Mouse (Mus musculus) heart, postnatal 36 days (tissue): ENCODE measurements around the gene 4933427I04Rik. TPM values are rescaled to one million over a fixed set of nuclear protein-coding genes. Genes with fewer than 3 reads are reported as not detected.

ENCODE experiments used
- total RNA-seq, 2 experiments: library from RNA; stranded (reverse); gene quantifications; 2 replicates each; pipeline ENCODE4 v1.2.3; 2021

The 4933427I04Rik gene
- total RNA-seq, 2 experiments from 2014 or later: not detected

Other genes starting within 250 kb of the 4933427I04Rik start
- 100 to 1,000 TPM; 228 to 240 TPM for gene Macf1, start 175.3 kb upstream of the 4933427I04Rik start, total RNA-seq
- 100 to 1,000 TPM; 432 to 469 TPM for gene Ndufs5, start 141.5 kb upstream of the 4933427I04Rik start, total RNA-seq
- 10 to 100 TPM; 21.6 to 22.8 TPM for gene Akirin1, start 109.3 kb upstream of the 4933427I04Rik start, total RNA-seq
- not detected for gene Rhbdl2, start 71.8 kb upstream of the 4933427I04Rik start, total RNA-seq
- gene Mycbp, start 45.2 kb downstream of the 4933427I04Rik start, total RNA-seq: 10 to 100 TPM; 23.0 to 25.6 TPM
- 10 to 100 TPM; 39.8 to 40.0 TPM for gene Rragc, start 57.8 kb downstream of the 4933427I04Rik start, total RNA-seq
- gene 4930535I16Rik, start 58.3 kb downstream of the 4933427I04Rik start, total RNA-seq: not detected